Mouse (Mus musculus) forebrain, embryonic 15.5 days (tissue): ENCODE data around the gene Cmbl. TPM values are rescaled to one million over a fixed set of nuclear protein-coding genes. Genes with fewer than 3 reads are reported as not detected.

Experiments
- ATAC-seq: fragments of 200-750 bp; cut with Nextera tagmentation; replicated peaks from 2 replicates; pipeline ENCODE4 v1.8.0; 2017; ENCODE audit warnings: mild to moderate bottlenecking, moderate TSS enrichment, moderate library complexity
- H3K27ac ChIP-seq: fragments of 300-500 bp; sonication (generic); replicated peaks from 2 replicates; pipeline ENCODE4 v1.5.1; 2015; ENCODE audit warnings: mild to moderate bottlenecking, inconsistent platforms
- H3K27me3 ChIP-seq: fragments of 300-500 bp; sonication (generic); 2 replicates; pipeline ENCODE4 v1.6.1; 2015; ENCODE audit warnings: inconsistent platforms
- H3K36me3 ChIP-seq: fragments of 300-500 bp; sonication (generic); 2 replicates; pipeline ENCODE4 v1.6.1; 2015; ENCODE audit warnings: mild to moderate bottlenecking, inconsistent platforms
- H3K4me1 ChIP-seq: fragments of 300-500 bp; sonication (generic); 2 replicates; pipeline ENCODE4 v1.6.1; 2015; ENCODE audit warnings: inconsistent platforms
- H3K4me2 ChIP-seq: fragments of 300-500 bp; sonication (generic); replicated peaks from 2 replicates; pipeline ENCODE4 v1.6.1; 2015; ENCODE audit warnings: mild to moderate bottlenecking, inconsistent platforms
- H3K4me3 ChIP-seq: fragments of 300-500 bp; sonication (generic); 2 replicates; pipeline ENCODE4 v1.5.1; 2015; ENCODE audit warnings: mild to moderate bottlenecking, inconsistent platforms
- H3K9ac ChIP-seq: fragments of 300-500 bp; sonication (generic); replicated peaks from 2 replicates; pipeline ENCODE4 v1.6.1; 2015; ENCODE audit warnings: mild to moderate bottlenecking, inconsistent platforms
- H3K9me3 ChIP-seq: fragments of 300-500 bp; sonication (generic); 2 replicates; pipeline ENCODE4 v1.6.1; 2016; ENCODE audit warnings: inconsistent platforms
- WGBS: fragments of 180-500 bp; shearing (Covaris S2); methylation state at CpG from one replicate; pipeline ENCODE4 v1.1.7; 2015; ENCODE audit warnings: mixed read lengths; 5-methylcytosine and 5-hydroxymethylcytosine counted together
- polyA plus RNA-seq: library from polyadenylated mRNA; unstranded; fragments of >200 nt; fragmentation: Nextera tagmentation; extraction: Ambion mirVana; gene quantifications from 2 replicates; pipeline ENCODE4 v1.2.1, GENCODE M21; 2015

Gene Cmbl
- polyA plus RNA-seq, 1 experiment from 2014 or later, result 5.0 TPM

- 80% methylated on average over 2 of the region's 2 CpGs for WGBS
- Histone ChIP-seq H3K9ac (no peak overlapping the region), H3K4me1 (peaks cover 33% of the 10 kb centered on the region), H3K36me3 (no peaks in the 10 kb centered on the region), H3K27me3 (no peaks in the 10 kb centered on the region), H3K9me3 (no peaks in the 10 kb centered on the region), H3K27ac (no peak overlapping the region), H3K4me2 (no peak overlapping the region), H3K4me3 (no peak overlapping the region)
- ATAC-seq, result no peak
These were observed 31.7 kb upstream of the Cmbl start for GRCm38 (mm10) chr15:31533529-31533928.

- Histone ChIP-seq H3K27me3 (no peaks in the 10 kb centered on the region), H3K9ac (no peak overlapping the region), H3K4me3 (no peak overlapping the region), H3K27ac (no peak overlapping the region), H3K4me2 (no peak overlapping the region), H3K36me3 (no peaks in the 10 kb centered on the region), H3K9me3 (no peaks in the 10 kb centered on the region), H3K4me1 (peaks cover 22% of the 10 kb centered on the region)
- 86% methylated on average over 7 of the region's 7 CpGs for WGBS
- no peak for ATAC-seq
These were observed 30.5 kb upstream of the Cmbl start for GRCm38 (mm10) chr15:31534421-31535258.

- Histone ChIP-seq H3K4me3 (no peak overlapping the region), H3K27ac (peak overlapping the region; percentile 37; the same call in 1 of the 2 replicates), H3K27me3 (no peaks in the 10 kb centered on the region), H3K4me2 (no peak overlapping the region), H3K36me3 (no peaks in the 10 kb centered on the region), H3K9me3 (no peaks in the 10 kb centered on the region), H3K9ac (no peak overlapping the region), H3K4me1 (peaks cover 18% of the 10 kb centered on the region)
- ATAC-seq, result no peak
- WGBS, result 27% methylated on average over 8 of the region's 8 CpGs
These were observed 29.8 kb upstream of the Cmbl start for GRCm38 (mm10) chr15:31535259-31535855.

- no peaks in the 10 kb centered on the region for H3K27me3 ChIP-seq
- H3K4me1 ChIP-seq, result peaks cover 18% of the 10 kb centered on the region
- H3K36me3 ChIP-seq, result no peaks in the 10 kb centered on the region
- no peaks in the 10 kb centered on the region for H3K9me3 ChIP-seq
- no peak overlapping the region for H3K9ac ChIP-seq
- H3K4me2 ChIP-seq, result no peak overlapping the region
- peak; percentile 53 for ATAC-seq
- peak overlapping the region; percentile 37; the same call in 1 of the 2 replicates for H3K27ac ChIP-seq
- H3K4me3 ChIP-seq, result no peak overlapping the region
- WGBS, result 2% methylated on average over 7 of the region's 7 CpGs
These were observed 29.0 kb upstream of the Cmbl start for GRCm38 (mm10) chr15:31536051-31536737.

GRCm38 (mm10) chr15:31537706-31538105 lies 27.5 kb upstream of the Cmbl start:
- Histone ChIP-seq H3K36me3 (no peaks in the 10 kb centered on the region), H3K4me3 (no peak overlapping the region), H3K27ac (no peak overlapping the region), H3K4me2 (no peak overlapping the region), H3K4me1 (peaks cover 24% of the 10 kb centered on the region), H3K9ac (no peak overlapping the region), H3K27me3 (no peaks in the 10 kb centered on the region), H3K9me3 (no peaks in the 10 kb centered on the region)
- WGBS, result 91% methylated on average over 2 of the region's 2 CpGs
- no peak for ATAC-seq

GRCm38 (mm10) chr15:31538346-31538745 lies 26.8 kb upstream of the Cmbl start:
- no peak for ATAC-seq
- H3K4me3 ChIP-seq, result no peak overlapping the region
- H3K27me3 ChIP-seq, result no peaks in the 10 kb centered on the region
- H3K27ac ChIP-seq, result no peak overlapping the region
- no peaks in the 10 kb centered on the region for H3K9me3 ChIP-seq
- no peak overlapping the region for H3K4me2 ChIP-seq
- 88% methylated on average over 3 of the region's 3 CpGs for WGBS
- no peak overlapping the region for H3K9ac ChIP-seq
- no peaks in the 10 kb centered on the region for H3K36me3 ChIP-seq
- H3K4me1 ChIP-seq, result peaks cover 24% of the 10 kb centered on the region

GRCm38 (mm10) chr15:31539643-31540512 lies 25.3 kb upstream of the Cmbl start:
- 80% methylated on average over 9 of the region's 9 CpGs for WGBS
- H3K4me2 ChIP-seq, result no peak overlapping the region
- no peaks in the 10 kb centered on the region for H3K9me3 ChIP-seq
- peaks cover 24% of the 10 kb centered on the region for H3K4me1 ChIP-seq
- no peaks in the 10 kb centered on the region for H3K36me3 ChIP-seq
- H3K4me3 ChIP-seq, result no peak overlapping the region
- no peak overlapping the region for H3K27ac ChIP-seq
- ATAC-seq, result no peak
- no peaks in the 10 kb centered on the region for H3K27me3 ChIP-seq
- no peak overlapping the region for H3K9ac ChIP-seq

GRCm38 (mm10) chr15:31540513-31540802 lies 24.7 kb upstream of the Cmbl start:
- H3K9ac ChIP-seq, result no peak overlapping the region
- H3K4me2 ChIP-seq, result no peak overlapping the region
- H3K27me3 ChIP-seq, result no peaks in the 10 kb centered on the region
- 48% methylated on average over 1 of the region's 1 CpGs for WGBS
- no peak for ATAC-seq
- no peaks in the 10 kb centered on the region for H3K36me3 ChIP-seq
- no peak overlapping the region for H3K4me3 ChIP-seq
- no peaks in the 10 kb centered on the region for H3K9me3 ChIP-seq
- H3K27ac ChIP-seq, result no peak overlapping the region
- peaks cover 22% of the 10 kb centered on the region for H3K4me1 ChIP-seq

GRCm38 (mm10) chr15:31542013-31542958 lies 22.9 kb upstream of the Cmbl start:
- ATAC-seq, result no peak

GRCm38 (mm10) chr15:31543246-31543645 lies 21.9 kb upstream of the Cmbl start:
- no peak overlapping the region for H3K4me2 ChIP-seq
- ATAC-seq, result no peak
- H3K27me3 ChIP-seq, result no peaks in the 10 kb centered on the region
- peaks cover 8% of the 10 kb centered on the region for H3K4me1 ChIP-seq
- H3K27ac ChIP-seq, result no peak overlapping the region
- H3K4me3 ChIP-seq, result no peak overlapping the region
- no peaks in the 10 kb centered on the region for H3K36me3 ChIP-seq
- no peak overlapping the region for H3K9ac ChIP-seq
- H3K9me3 ChIP-seq, result no peaks in the 10 kb centered on the region
- 5% methylated on average over 3 of the region's 3 CpGs for WGBS

More at GRCm38 (mm10) chr15:31542013-31542958, 22.9 kb upstream of the Cmbl start:
- peaks cover 8% of the 10 kb centered on the region for H3K4me1 ChIP-seq
- H3K4me2 ChIP-seq, result no peak overlapping the region
- no peak overlapping the region for H3K9ac ChIP-seq
- no peak overlapping the region for H3K27ac ChIP-seq
- 8% methylated on average over 10 of the region's 10 CpGs for WGBS
- H3K9me3 ChIP-seq, result no peaks in the 10 kb centered on the region
- no peaks in the 10 kb centered on the region for H3K27me3 ChIP-seq
- H3K4me3 ChIP-seq, result no peak overlapping the region
- H3K36me3 ChIP-seq, result no peaks in the 10 kb centered on the region

GRCm38 (mm10) chr15:31545058-31545457 lies 20.1 kb upstream of the Cmbl start:
- 73% methylated on average over 1 of the region's 1 CpGs for WGBS
- H3K4me2 ChIP-seq, result no peak overlapping the region
- no peak overlapping the region for H3K27ac ChIP-seq
- H3K4me1 ChIP-seq, result peaks cover 8% of the 10 kb centered on the region
- ATAC-seq, result no peak
- no peaks in the 10 kb centered on the region for H3K36me3 ChIP-seq
- H3K9me3 ChIP-seq, result no peaks in the 10 kb centered on the region
- H3K9ac ChIP-seq, result no peak overlapping the region
- no peaks in the 10 kb centered on the region for H3K27me3 ChIP-seq
- H3K4me3 ChIP-seq, result no peak overlapping the region
